Mouse (Mus musculus): ENCODE data around the gene 4931400O07Rik. TPM values are rescaled to one million over a fixed set of nuclear protein-coding genes. Genes with fewer than 3 reads are reported as not detected.

4931400O07Rik gene
- polyA plus RNA-seq (2021; fragmentation: Nextera tagmentation) = not detected in 2 replicates
- long read RNA-seq, experiment 1 = 0 reads
- long read RNA-seq, experiment 2 = 0 reads

DNA sequence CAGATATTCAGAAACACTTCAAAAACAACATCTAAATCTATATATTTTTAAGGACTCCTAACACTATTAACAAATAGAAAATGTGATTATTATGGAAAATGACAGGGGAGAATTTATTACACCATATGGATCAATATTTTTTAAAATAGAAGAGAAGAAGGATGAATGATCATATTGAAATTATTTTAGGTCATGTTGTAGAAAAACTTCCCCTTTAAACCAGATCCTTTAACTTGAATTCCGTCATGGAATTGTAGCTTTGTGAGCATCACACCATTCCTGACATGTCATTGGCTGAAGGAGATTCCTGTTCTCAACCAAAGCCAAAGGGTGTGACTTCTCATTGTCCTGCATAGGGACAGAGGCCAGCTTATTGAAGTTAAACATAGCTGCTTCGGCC, at the start of gene 4931400O07Rik:
Gene 4931400O07Rik, plus strand, starts transcription at position 301 of the 400 bp plus-strand sequence.

Other genes with a start within 250 kb of the 4931400O07Rik start
- not detected in 2 replicates for gene 4933402E13Rik, start 184.5 kb upstream of the 4931400O07Rik start, polyA plus RNA-seq (2021; fragmentation: Nextera tagmentation)

Data from left cerebral cortex, adult 6 months (tissue).